Mouse (Mus musculus): ENCODE measurements around the gene Pdha2.

The Pdha2 gene

DNA sequence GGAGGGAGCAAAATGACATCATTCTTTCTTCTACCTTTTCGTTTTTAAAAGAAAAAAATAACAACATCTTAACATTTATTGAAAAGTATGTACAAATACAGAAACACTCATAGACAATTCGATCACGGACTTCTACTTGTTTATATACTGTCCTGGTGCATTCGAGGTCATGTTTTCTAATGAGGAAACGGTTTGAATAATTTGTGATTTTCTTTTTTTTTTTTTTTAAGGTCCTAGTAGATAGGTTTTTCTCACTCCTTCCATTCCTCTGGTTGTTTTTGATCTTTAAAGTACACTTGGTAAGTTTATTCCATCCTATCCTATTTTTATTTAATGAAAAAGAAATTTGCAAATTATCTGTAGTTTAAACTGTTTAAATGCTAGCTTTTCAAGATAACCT is at the start of gene Pdha2:
Gene Pdha2 (minus strand): TSS at position 101 of the 400 bp plus-strand sequence.
- no peak for DNase-seq (ENCODE audit: inconsistent ontology term)

DNA sequence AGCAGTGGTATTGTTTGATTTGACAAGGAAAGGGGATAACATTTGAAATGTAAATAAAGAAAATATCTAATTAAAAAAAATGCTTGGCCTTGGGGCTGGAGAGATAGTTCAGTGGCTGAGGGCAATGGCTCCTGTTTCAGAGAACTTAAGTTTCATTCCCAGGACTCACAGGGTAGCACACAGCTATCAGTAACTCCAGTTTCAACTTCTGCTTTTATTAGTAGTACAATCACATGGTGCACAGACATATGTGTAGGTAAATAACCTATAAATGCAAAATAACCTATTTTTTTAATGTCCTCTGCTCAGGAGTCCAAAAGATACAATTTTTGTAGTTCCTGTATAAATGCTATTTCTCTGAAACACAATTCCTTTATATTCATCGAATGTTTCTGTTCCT is 48.4 kb upstream of the Pdha2 start:
- DNase-seq (ENCODE audit: inconsistent ontology term), result no peak

DNA sequence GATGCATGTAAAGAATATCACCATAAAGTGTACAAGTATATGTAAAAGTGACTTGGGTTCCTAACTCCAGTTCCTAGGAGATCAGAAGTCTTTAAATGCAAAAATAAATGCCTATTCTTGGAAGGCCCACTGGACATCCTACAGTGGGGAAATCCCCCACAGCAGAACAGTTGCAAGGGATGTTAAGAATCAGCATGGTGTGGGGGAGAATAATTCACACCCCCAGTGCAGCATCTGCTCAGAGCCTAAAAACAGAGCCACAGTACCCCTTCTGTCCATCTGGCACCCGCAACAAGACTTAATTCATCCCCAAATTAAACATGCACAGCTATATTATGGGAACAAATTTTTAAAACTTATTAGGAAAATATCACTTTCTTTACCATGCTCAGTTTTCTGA is 39.3 kb upstream of the Pdha2 start:
- DNase-seq (ENCODE audit: inconsistent ontology term), result no peak

DNA sequence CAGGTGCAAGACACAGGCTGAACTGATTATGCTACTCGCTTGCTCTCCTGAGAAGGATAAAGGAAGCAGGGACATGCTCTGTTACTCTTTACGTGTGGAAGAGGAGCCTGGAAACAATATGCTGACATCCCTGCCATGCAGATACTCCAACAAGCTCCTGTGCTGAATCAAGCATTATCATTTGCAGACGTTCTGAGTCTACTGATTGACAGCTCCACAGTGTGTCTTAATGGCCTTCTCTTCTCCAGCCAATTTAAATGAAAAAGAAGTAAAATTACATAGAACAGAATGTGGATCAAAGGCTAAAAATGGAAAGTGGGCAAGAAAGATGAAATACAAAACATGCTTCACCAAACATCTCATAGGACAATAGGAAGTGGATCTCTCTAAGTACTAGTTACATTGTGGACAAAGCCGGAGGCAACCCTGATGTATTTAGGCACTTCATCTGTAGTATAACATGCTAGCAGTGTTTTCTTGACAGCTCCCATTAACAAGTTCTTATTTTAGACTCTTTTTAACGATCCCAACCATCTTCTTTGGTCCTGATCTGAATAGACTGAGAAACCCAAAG is 32.7 kb upstream of the Pdha2 start:
- no peak for DNase-seq (ENCODE audit: inconsistent ontology term)

DNA sequence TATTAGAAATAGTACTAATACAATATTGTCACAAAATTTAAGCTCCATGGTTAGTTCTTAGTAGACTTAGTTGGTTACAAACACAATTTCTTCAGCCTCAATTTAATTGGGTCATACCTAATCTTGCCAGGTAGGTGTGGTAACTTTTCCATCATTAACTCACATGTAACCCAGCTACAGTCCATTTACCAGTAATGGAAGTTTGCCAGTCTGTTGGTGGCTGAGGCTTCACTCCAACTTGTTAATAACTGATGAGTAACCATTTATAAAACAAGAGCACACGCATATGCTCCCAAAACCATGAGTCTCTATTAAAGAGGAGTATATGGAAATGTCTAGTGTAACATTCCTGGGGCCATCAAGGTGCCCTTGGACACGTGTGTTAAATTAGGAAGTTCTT is 25.9 kb upstream of the Pdha2 start:
- peak; percentile 21 for DNase-seq (ENCODE audit: inconsistent ontology term)

DNA sequence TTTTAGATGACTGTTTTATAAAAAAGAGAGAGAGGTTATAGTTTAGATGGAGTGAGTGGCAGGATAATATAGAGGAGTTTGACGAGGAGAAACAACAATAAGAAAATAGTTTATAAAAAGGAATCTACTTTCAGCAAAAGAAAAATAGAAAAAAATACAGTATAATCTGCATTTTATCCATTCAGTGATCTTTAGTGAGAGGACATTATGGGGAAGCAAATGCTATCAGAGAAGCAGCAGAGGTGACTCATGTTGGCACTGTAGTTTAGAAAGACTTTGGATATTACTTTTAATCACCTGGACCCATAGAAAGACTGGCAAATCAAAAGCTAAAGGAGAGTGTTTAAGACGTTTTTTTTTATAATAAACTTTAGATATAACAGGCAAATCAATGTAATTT is 17.0 kb upstream of the Pdha2 start:
- no peak for DNase-seq (ENCODE audit: inconsistent ontology term)

DNA sequence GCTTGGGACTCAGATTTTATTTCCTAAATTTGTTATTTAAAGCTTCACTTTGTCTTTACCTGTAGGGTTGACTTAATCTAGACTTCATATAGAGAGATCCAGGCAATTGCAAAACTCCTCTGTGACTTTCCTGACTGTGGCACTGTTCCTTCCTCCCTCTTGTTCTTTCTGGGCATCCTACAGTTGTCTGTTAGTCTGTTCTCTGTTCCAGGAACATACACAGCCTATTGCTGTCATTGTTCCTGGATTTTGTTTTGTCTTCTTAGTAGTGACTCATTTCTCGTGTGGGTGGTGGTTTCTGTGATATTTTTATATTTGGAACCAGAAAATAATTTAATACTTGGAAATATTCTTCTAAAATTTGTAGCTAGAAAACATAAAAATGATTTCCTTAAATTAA is 10.2 kb upstream of the Pdha2 start:
- DNase-seq (ENCODE audit: inconsistent ontology term), result no peak

DNA sequence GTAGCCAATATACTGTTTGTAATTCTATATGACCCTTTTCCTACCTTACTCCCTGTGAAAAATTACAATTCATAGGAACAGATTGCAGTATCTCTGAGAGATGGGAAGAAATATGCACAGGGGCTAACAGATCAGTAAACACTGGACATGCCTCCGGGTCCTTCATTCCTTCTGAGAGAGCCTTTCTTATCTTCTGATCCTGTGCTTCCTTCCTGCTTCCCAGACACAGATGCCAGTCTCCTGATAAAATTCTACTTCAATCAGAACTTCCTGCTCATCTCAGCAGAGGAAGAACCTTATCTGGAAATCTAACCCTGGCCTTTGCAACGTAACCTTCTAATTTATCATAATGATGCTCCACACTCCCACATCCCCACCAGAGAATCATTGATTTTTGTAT is 6.4 kb upstream of the Pdha2 start:
- no peak for DNase-seq (ENCODE audit: inconsistent ontology term)

DNA sequence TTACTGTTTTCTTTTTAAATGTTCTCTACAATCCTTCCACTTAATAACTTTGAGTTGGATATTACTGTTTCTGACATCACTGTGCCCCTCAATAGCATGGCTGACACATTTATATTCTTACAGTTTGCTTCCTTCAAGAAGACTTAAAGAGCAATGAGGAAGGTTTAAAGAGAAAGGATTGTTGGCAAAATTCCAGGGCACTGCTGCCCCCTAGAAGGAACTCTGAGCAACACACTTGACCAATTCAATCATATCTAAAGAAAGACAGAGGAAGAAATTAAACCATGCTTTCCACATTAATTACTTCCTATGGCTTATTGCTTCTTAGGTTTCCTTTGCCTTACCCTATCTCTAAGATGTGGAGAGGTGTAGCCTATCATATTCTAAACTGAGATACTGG is 4.8 kb upstream of the Pdha2 start:
- DNase-seq (ENCODE audit: inconsistent ontology term), result no peak

DNA sequence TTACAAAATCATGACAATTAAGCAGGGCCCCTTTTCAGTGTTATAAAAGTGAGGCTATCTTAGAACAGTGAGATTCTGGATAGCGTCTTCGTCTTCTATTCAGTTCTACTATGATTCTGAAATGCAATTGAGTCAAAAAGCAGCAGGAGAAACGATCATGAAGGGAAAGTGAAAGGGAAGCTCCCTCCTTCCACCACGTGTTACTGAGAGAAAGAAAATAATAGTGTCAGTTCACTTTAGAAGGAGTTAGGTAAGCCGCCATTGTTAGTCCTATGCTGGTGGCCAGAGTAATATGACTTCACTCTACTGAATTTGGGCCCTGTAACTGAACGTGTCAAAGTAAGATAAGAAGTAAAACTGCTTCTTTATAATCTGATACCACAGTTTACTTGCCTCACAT is 4.1 kb upstream of the Pdha2 start:
- no peak for DNase-seq (ENCODE audit: inconsistent ontology term)

DNA sequence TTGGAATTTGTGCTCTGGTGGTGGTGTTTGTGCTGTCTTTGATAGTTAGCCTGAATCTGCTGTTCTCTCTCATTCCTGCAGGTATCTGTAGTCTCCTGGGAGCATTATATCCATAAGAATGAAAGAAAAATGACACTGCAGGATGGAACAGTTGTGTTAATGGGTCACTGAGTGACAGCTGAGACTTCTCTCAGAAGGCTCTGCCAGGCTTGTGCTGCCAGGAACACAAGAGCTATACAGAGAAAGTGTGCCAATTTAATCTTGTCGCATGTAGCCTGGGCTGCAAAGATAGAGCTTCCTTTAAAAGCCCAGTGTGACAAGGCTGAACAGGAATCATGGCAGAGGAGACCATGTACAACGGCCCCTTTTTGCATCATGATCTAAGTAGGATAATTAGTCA is 2.6 kb upstream of the Pdha2 start:
- DNase-seq (ENCODE audit: inconsistent ontology term), result no peak

DNA sequence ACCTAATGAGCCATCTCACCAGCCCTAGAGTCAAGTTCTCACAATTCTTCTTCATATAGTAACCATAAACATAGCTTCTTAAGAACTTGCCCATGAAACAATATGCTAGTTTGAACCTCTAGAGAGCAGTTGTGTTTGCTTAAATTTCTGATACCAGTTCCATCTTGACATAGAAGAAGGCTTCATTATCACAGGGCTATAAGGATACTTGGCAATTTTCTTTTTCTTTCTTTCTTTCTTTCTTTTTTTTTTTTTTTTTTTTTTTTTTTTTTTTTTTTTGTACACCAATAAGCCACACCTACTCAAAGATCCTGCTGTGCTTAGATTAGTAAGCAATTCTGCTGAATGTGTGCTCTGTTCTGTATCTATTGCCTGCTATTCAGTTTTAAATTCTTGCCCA is 2.0 kb upstream of the Pdha2 start:
- DNase-seq (ENCODE audit: inconsistent ontology term), result no peak

DNA sequence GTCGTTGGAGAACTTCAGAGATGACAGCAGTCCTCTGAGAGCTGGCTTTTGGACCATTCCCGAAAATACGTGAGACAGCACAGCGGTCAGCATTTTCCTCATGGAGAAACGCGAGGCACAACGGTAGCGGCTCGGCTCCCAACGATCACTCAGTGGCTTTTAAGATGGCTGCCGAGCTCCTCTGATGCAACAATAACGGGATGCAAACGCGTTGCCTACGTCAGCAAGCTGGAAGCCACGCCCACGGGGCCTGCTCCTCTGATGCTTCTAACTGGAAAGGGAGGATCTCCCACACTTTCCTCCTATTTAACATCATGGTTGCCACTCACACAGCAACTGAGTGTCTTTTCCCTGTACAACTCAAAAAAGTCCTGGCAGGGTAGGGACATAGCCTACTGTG is 511 bp downstream of the Pdha2 start:
- no peak for DNase-seq (ENCODE audit: inconsistent ontology term)

DNA sequence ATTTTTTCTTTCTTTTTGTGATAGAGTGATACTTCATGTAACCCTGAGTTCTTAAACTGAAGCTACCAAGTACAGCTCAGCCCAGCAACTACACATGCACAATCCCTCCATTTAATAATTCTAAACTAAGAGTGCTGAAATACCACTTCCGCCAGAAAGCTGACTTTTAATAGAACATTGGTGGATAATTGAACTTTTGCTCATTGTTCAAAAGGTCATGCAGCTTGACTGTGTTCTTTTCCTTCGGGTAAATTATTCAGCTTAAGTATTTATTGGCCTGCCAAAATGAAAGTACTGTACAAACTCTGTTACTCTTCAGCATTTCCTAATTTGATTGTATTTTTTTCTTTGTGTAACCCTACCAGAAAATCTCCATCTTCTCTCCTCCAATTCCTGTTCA is 10.4 kb downstream of the Pdha2 start:
- no peak for DNase-seq (ENCODE audit: inconsistent ontology term)

DNA sequence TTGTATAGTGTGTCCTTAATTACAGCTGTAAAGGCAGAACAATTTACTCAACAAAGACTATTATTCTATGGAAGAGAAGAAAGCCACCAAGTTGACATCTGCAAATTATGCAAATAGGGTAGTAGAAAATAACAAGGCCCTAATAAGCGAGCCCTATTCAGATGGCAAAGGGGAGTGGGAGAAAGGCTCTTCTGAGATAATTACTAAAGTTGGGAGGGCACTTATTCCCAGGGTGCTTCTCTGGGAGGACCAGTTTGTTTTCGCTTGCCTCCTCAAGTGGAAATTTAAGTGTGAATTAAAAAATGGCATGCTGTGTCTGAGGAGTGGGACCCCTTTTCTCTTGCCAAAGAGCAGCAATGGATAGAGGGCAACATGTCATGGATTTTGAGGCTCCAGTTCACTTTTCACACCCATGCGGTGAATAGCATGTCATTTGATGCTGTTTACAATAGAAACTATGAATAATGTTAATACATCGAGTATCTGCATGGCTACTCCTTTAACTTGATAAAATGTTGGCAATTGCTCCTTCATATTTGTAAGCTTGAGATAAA is 14.8 kb downstream of the Pdha2 start:
- DNase-seq (ENCODE audit: inconsistent ontology term), result no peak

DNA sequence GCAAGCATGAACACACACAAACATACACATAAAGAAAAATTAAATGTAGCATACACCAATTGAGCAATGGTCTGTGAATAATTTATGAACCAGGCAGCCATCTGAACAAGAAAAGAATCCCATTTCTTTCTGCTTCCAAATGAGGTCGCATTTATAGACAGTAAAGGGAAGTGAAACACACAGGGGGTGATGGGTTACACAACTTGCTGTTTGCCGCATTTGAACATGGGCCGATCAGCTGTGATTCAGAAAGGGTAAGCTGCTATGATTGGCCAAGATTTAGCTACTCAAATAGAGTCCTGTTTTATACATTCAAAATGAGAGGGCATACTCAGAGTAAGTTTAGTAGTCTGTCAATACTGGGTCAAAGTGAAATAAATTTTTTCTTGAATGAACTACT is 20.5 kb downstream of the Pdha2 start:
- no peak for DNase-seq (ENCODE audit: inconsistent ontology term)

DNA sequence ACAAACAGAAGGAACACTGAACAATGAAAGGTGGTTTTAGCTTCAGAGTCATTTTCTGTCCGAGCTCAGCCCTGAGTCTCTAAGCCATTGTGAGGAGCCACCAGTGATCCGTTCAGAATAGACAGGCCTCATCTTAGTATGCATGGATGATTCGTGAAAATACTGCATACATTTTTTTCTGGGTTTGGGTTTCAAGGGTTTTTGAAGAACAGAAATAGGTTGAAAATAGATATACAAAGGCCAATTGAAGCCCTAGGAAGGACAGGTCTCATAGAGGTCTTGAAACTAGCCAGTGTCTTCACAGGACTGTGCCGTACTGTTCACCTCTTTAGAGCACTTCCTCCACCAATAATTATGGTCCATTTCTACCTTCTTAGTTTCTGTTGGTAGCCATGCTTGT is 21.7 kb downstream of the Pdha2 start:
- DNase-seq (ENCODE audit: inconsistent ontology term), result no peak

DNA sequence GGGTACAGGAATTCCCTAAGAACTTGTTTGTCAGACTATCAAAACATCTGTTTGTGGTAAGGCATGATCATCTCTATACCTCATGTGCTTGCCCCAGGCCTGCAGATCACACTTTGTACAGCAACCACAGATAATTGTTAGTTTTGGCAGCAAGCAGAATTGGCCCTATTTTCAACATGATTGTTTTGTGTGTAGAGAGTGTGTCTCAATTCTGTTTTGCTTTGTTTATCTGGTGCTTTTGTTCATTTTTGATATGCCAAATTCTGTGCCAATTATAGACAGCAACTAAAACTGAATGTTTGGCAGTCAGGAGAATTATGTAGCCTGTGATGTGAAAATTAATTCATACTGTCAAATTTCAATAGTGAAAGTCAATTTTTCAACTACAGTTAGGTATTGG is 51.2 kb downstream of the Pdha2 start:
- peak; percentile 42 for DNase-seq (ENCODE audit: inconsistent ontology term)
